Mouse (Mus musculus) MN1 (cell line): ENCODE data around the gene Hipk1.
"Not testable (repeated sequence)": the region's sequence is repeated elsewhere in the genome, so short reads cannot be mapped to it uniquely, and the experiment has no call there.

Experiments
- DNase-seq: peaks from one replicate; pipeline ENCODE4 v3.0.0-alpha.2; 2016; ENCODE audit warnings: low spot score

The Hipk1 gene

DNA sequence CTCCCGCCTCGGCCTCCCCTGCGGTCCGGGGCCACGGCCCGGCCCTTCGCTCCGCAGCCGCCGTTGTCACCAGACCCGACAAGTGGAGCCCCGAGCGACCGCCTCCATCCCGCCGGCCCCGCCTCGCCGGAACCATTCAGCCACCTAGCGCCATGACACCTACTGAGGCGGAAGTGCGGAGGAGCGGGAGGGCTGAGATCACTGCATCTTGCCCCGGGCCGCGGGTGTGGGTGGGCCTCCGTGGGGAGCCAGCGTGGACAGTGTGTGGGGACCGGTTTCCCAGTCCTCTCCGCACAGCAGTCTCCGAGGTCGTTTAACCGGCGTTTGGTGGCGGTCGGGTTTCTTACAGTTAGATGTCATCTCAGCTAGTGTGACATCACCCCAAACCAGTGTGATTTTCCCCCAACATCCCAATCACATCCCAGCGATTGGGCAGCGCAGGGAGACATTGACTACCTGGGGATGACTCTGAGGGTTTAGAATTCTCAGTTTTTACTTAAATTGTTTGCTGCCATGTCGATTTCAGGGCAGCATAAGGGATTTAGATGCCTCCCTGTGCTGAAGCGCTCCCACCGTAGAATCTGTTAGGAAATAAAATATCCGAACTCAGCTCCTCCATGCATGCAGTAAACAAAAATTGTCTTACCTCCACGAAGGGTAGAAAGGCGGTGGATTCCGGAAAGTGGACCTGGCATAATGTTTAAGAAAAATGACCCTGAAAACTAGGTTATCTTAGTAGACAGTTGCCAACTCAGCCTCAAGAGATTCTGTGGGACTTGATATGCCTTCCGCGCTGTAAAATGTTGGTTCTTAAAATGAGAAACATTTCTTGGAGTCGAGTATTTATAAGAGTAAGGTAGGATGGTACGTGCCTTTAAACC lies at the start of gene Hipk1:
Gene Hipk1 (minus strand): TSS at position 334 of the 881 bp plus-strand sequence.
- peak; percentile 93 for DNase-seq

DNA sequence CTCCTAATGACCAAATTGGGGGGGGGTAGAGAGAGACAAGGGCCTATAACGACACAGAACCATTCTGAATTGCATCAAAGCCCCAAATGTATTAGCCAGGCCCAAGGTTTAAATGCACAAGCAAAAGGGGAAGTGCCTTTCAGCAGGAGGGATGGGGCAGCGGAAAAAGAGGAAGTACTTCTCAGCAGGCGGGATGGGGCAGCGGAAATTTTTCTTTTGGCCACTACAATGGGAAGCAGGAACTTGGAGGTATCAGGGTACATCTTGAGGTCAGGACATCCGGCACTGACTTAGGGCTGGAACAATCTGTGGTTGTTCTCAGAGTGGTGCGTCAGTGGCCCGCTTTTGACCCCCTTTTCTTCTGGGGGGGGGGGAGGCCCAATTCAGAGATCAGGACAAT lies 49.6 kb upstream of the Hipk1 start:
- not testable (repeated sequence) for DNase-seq

- not testable (repeated sequence) for DNase-seq
Measured at GRCm38 (mm10) chr3:103840195-103840594, 48.8 kb upstream of the Hipk1 start.

GRCm38 (mm10) chr3:103839711-103840110 lies 48.3 kb upstream of the Hipk1 start:
- DNase-seq = no peak

DNA sequence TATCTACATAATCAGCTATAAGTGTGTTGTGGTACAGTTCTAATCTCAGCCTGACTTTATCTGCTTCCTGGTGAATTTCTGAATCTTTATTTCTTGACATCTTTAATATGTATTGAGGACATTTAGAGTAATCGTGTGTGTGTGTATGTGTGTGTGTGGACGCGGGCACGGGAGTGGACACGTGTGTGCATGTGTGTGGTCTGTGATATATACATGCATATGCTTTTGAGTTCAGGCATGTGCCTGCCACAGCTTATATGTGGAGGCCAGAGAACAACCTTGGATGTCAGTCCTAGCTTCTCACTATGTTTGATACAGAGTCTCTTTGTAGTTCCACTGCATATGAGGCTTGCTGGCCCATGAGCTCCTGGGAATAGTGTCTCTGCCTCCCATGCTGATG lies 45.1 kb upstream of the Hipk1 start:
- DNase-seq = no peak

- no peak for DNase-seq
Measured at GRCm38 (mm10) chr3:103835951-103836310, 44.6 kb upstream of the Hipk1 start.

GRCm38 (mm10) chr3:103835272-103835950 lies 44.0 kb upstream of the Hipk1 start:
- DNase-seq = no peak

DNA sequence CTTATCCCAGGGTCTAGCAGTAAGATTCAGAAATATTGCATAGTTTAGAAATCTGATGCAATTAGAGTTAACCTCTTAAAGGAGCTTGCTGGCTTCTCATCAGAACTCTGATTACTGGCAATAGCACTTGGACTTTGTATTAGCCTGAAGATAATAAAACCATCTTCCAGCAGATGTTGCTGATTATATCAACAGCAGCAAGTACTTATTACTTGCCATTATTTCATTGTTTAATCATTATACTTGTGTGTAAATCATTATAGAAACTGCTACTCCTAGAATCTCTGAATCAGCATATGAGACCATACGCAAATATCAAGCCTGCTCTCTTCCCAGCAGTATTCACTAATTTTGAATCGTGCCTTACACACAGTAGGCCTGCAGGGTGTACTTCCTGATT lies 42.6 kb upstream of the Hipk1 start:
- DNase-seq = no peak

- no peak for DNase-seq
Measured at GRCm38 (mm10) chr3:103832426-103832825, 41.1 kb upstream of the Hipk1 start, which contains the start of gene Bcl2l15. Gene Bcl2l15 (plus strand): TSS chr3:103832601.

- no peak for DNase-seq
Measured at GRCm38 (mm10) chr3:103831146-103831545, 39.8 kb upstream of the Hipk1 start.

DNA sequence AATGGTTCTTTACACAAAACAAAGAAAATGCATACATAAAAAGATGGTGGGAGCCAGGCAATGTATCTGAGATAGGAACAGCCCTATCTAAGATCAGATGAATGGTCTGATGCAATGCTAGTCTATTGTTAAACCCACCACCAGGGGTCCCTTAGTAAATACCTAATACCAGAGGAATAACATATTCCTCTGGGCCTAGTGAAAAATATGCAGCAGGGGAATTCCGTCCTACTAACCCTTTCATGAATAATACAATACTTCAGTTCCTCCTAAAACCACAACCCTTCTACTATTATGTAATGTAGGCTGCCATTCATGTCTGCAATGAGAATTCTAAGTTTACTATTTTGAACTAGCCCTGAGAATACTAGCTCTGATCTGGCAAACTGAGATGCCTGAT lies 39.3 kb upstream of the Hipk1 start:
- DNase-seq = not testable (repeated sequence)

DNA sequence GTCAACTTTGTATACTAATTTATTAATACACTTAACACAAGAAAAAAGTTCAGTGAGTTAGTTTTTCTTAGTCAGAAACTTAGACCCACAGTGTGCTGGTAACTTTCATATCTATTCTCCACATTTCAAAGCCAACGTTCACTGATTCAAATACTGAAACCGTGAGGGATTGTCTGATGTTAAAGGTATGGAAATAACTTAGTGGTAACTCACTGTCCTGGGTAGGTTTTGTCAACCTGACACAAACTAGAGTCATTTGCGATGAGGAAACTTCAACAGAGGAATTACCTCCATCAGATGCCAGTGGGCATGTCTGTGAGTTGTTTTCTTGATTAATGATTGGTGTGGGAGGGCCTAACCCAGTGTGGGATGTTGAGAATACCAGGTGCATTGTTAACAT lies 37.7 kb upstream of the Hipk1 start:
- DNase-seq = no peak

DNA sequence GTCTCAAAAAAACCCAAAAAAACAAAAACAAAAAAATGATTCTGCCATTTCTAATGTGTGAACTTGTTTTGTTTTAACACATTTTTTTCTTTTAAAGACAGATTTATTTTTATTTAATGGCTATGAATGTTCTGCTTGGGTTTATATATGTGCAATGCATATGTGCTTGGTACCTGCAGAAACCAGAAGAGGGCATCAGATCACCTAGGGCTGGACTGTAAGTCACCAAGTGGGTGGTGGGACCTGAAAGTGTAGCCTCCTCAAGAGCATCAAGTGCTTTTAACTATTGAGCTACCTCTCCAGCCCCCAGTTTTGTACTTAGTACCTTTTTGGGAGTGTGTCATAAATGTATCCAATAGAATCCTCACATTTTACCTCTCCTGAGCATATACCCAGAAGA lies 36.2 kb upstream of the Hipk1 start:
- DNase-seq = no peak

- no peak for DNase-seq
Measured at GRCm38 (mm10) chr3:103810967-103811366, 19.6 kb upstream of the Hipk1 start.

DNA sequence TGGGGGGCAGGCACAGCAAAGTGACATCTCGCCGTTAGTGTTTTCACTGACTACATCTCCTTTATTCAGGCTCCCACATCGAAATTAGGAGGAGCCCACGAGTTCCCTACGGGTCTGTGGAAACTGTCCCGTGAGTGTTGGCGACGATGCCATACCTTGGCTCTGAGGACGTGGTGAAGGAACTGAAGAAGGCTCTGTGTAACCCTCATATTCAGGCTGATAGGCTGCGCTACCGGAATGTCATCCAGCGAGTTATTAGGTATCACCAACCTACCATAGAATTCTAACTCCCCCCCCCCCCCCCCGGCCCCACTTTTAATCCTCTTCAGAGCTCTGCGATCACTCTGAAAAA lies 18.4 kb upstream of the Hipk1 start:
- no peak for DNase-seq

DNA sequence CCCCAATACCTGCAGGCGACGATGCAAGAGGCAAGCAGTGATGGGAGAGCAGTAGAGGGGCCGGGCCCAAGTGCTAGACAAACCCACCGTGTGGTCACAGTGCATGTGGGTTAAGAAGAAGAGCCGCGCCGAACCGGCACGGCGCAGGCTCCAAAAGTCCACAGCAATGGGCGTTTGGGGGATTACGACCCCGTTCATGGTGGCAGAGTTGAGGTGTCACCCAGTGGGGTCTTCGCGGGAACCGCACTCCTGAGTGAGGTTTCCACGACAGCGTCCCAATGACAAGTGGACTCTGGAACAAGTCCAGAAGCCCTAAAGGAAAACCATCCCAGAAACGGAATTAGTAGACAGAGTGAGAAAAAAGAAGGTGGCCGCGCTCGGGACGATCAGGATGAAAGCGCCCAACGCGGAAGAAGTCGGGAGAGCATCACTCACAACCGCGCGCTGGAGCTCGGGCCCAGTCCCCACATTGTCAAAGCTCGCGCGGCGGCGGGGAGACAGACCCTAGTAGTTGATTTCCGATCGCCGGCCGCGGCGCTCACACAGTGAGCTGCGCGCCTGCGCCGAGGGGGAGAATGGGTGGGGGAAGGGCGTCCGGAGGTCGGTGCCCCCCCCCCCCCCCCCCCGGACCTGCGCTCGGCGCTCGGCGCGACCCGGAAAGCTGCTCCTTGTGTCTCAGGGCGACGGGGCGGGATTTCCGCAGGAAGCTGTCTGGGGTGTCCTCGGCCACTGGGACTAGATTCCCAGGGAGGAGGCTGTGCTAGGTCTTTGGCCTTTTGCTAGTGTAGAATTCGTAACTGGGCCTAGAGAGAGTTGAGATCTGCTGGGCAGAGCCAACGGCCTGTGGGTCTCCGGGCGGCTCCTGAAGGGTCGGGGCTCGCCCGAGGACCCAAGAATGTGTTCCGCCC lies 17.8 kb upstream of the Hipk1 start, which contains the start of the genes Dclre1b, Ap4b1 and Gm43064:
Gene Dclre1b (minus strand): TSS at position 554 of the 908 bp plus-strand sequence.
Gene Ap4b1 (plus strand): TSS at position 630 of the 908 bp plus-strand sequence.
Gene Gm43064 (plus strand): TSS at position 683 of the 908 bp plus-strand sequence.
- peak; percentile 95 for DNase-seq

- DNase-seq = no peak
Measured at GRCm38 (mm10) chr3:103805671-103806070, 14.3 kb upstream of the Hipk1 start.

DNA sequence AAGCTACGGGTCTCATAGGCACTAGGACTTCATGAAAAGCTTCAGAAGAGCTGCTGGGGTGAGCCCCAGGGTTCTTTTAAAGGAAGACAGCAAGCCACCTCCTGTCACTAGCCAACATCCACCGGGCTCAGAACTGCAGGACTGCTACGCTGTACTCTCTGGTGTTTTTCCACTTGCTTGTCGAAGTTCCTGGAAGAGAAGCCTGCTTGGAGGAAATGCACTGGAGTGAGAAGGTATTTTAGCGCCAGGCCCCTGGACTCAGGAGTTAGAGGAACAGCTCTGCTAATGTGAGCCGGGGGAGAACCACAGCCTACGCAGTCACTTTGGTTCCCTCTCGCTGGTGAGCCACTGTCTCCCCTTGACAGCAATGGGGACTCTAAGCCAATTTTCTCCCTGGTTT lies 11.5 kb upstream of the Hipk1 start:
- no peak for DNase-seq

DNA sequence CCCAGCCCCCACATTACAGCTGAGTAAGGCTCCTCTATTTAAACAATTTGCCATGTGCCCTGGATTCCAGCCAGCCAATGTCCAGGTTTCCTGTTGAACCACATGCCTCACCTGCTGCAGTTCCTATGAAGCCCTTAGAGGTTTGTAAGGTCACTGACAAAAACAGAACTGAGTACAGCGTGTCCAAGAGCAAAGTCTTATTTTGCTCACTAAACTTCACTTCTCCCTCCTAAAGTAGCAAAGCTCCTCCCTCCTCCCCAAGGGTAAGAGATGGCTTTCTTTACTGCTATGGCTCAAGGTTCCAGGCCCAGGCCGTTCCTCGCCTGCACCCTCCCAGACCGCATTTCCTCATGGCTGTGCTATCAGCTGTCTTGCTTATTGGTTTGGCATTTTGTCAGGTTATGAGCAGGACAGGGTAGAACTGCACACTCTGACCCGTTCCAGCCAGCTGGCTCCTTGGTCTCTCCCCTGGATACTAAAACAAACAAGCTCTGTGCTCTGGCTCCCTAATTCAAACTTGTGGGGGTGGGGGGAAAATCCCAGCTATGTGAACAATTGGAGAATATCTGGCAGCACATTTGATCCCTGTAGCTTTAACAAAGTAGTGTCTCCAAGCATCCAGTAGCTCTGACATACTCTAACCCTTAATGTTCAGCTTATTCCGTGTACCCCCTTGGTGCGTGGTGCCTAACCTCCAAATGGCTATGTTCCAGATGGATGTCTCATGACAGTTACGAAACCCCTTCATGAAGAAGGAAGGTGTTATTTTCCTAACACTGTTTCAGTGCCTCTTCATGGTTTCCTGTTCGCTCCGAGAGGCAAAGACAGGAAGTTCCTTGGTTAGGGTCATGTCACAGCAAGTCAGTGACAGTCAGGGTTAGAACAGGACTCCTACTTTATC lies 10.5 kb upstream of the Hipk1 start:
- peak; percentile 80 for DNase-seq

DNA sequence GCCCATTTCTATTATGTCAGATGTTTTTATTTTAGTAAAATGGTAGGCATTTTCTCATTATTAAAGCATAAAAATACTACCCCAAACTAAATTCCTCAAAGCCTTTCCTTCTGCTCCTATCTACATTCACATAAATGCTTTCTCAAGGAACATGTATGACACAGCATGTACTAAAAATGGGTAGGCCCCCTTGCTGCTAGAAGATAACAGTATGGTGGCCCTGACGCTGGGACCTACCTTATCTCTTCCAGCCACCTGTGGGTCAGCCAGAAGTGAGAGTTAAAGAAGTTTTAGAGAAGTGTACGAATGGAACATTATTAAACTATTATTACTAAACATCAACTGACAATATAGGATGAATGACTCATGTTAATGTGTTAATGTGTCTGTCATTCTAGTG lies 8.1 kb upstream of the Hipk1 start:
- DNase-seq = no peak

- DNase-seq = no peak
Measured at GRCm38 (mm10) chr3:103796389-103796788, 5.0 kb upstream of the Hipk1 start.
